24 mouse cellular contexts compared by ENCODE assay signal in the genomic region with DNA sequence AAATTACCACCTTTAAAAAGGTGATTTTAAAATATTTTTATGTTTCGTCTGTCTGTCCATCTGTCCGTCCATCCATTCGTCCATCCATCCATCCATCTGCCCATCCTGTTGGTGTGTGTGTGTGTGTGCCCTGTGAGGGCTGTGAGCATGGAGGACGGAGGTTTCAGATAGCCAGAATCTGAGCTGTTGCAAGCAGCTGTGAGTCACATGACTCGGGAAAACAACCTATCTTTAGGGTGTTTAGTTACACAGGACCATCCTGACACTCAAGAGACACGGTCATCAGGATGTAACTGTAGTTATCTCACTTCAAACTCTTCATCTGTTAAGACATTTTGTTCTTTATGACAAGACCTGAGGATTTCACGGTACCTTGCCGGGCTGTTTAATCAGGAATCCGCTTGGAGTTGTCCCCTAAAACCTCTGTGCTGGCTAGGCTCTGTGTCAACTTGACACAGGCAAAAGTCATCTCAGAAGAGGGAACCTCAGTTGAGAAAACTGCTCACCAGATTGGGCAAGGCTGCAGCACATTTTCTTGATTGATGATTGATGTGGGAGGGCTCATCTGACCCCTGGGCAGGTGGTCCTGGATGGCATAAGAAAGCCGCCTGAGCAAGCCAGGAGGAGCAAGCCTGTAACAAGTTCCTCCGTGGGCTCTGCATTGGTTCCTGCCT. TPM values are rescaled to one million over a fixed set of nuclear protein-coding genes. Genes with fewer than 3 reads are reported as not detected.
"Had no signal": no experiment of that assay in that cellular context is flagged by ENCODE, and none has a peak within 500 bp of the region (broad histone marks: within the 10 kb centered on the region; RNA-seq: fewer than 3 reads in every experiment).

D6Ertd527e (plus strand) TSS at position 624 of the 674 bp plus-strand sequence.

- H3K9ac ChIP-seq: liver, embryonic 13.5 days; midbrain, embryonic 15.5 days; neural tube, embryonic 13.5 days; stomach, embryonic 15.5 days had no signal

- ATAC-seq: intestine, embryonic 16.5 days; midbrain, embryonic 15.5 days had no signal

- H3K36me3 ChIP-seq: liver, embryonic 13.5 days; midbrain, embryonic 10.5 days; midbrain, embryonic 15.5 days; neural tube, embryonic 13.5 days; stomach, embryonic 15.5 days had no signal

- H3K27ac ChIP-seq: liver, embryonic 13.5 days; midbrain, embryonic 15.5 days; neural tube, embryonic 13.5 days; stomach, embryonic 15.5 days had no signal

- H3K27me3 ChIP-seq: liver, embryonic 13.5 days; midbrain, embryonic 15.5 days; neural tube, embryonic 13.5 days; stomach, embryonic 15.5 days had no signal

- H3K9me3 ChIP-seq: liver, embryonic 13.5 days; midbrain, embryonic 10.5 days; midbrain, embryonic 15.5 days; neural tube, embryonic 13.5 days; stomach, embryonic 15.5 days had no signal

- DNase-seq: kidney, adult 18-20 months; kidney, adult 9 months; kidney, postnatal 14 days; kidney, postnatal 4 days; liver, embryonic 13.5 days; lung, adult 2 months; lung, postnatal 14 days; lung, postnatal 4 days; retina, postnatal 1 day; right cerebral cortex, postnatal 25 days; spleen, adult 18-20 months; thymus, postnatal 14 days; thymus, postnatal 4 days had no signal

- H3K4me3 ChIP-seq: liver, embryonic 13.5 days; midbrain, embryonic 10.5 days; midbrain, embryonic 15.5 days; neural tube, embryonic 13.5 days; stomach, embryonic 15.5 days had no signal

- H3K4me2 ChIP-seq: liver, embryonic 13.5 days; midbrain, embryonic 15.5 days; neural tube, embryonic 13.5 days; stomach, embryonic 15.5 days had no signal

RNA-seq across cellular contexts. Expression of gene D6Ertd527e, which starts in this region (rescaled TPM):
- total RNA-seq: layer of hippocampus, adult 18-20 months; layer of hippocampus, postnatal 14 days; left cerebral cortex, postnatal 25 days; liver, adult 2 months; megakaryocyte progenitor cell, adult 5-6 weeks had no signal
- polyA plus RNA-seq: liver, adult 2 months; liver, embryonic 13.5 days; liver, embryonic 16.5 days; midbrain, embryonic 15.5 days had no signal
